Mouse (Mus musculus): ENCODE results near the gene Cptp.
A peak's percentile ranks its signal among the peaks of the same experiment; 100 is the strongest.

The Cptp gene

GRCm38 (mm10) chr4:155886330-155886729, 17.1 kb upstream of the Cptp start:
- no peak for DNase-seq

- DNase-seq = no peak
Observed at GRCm38 (mm10) chr4:155883587-155883986, 14.3 kb upstream of the Cptp start.

GRCm38 (mm10) chr4:155871404-155871803, 2.2 kb upstream of the Cptp start:
- DNase-seq = no peak

- DNase-seq = peak; percentile 53
Observed at GRCm38 (mm10) chr4:155868614-155869298, 484 bp downstream of the Cptp start.

GRCm38 (mm10) chr4:155863001-155863400, 6.2 kb downstream of the Cptp start, which contains the start of gene Tas1r3:
Gene Tas1r3 (minus strand): TSS chr4:155863362.
- DNase-seq = no peak

GRCm38 (mm10) chr4:155861787-155862186, 7.5 kb downstream of the Cptp start:
- no peak for DNase-seq

- DNase-seq = no peak
Observed at GRCm38 (mm10) chr4:155859318-155859717, 9.9 kb downstream of the Cptp start.

- DNase-seq = no peak
Observed at GRCm38 (mm10) chr4:155856881-155857280, 12.4 kb downstream of the Cptp start.

- DNase-seq = no peak
Observed at GRCm38 (mm10) chr4:155856071-155856470, 13.2 kb downstream of the Cptp start.

- DNase-seq = no peak
Observed at GRCm38 (mm10) chr4:155854991-155855390, 14.2 kb downstream of the Cptp start.

GRCm38 (mm10) chr4:155853421-155853820, 15.8 kb downstream of the Cptp start:
- no peak for DNase-seq

- DNase-seq = peak; percentile 78
Observed at GRCm38 (mm10) chr4:155851951-155852411, 17.3 kb downstream of the Cptp start.

GRCm38 (mm10) chr4:155851368-155851767, 17.9 kb downstream of the Cptp start:
- no peak for DNase-seq

GRCm38 (mm10) chr4:155849792-155850451, 19.3 kb downstream of the Cptp start:
- DNase-seq = peak; percentile 68

- DNase-seq = no peak
Observed at GRCm38 (mm10) chr4:155849391-155849790, 19.8 kb downstream of the Cptp start.

GRCm38 (mm10) chr4:155848434-155849095, 20.7 kb downstream of the Cptp start:
- peak; percentile 83 for DNase-seq

- DNase-seq = peak; percentile 73
Observed at GRCm38 (mm10) chr4:155847591-155848352, 21.5 kb downstream of the Cptp start.

GRCm38 (mm10) chr4:155846871-155847578, 22.2 kb downstream of the Cptp start, which contains the start of gene Dvl1:
Gene Dvl1 (plus strand): TSS chr4:155847402.
- peak; percentile 85 for DNase-seq

- DNase-seq = peak; percentile 77
Observed at GRCm38 (mm10) chr4:155843231-155843630, 26.0 kb downstream of the Cptp start.

- DNase-seq = no peak
Observed at GRCm38 (mm10) chr4:155841651-155842270, 27.5 kb downstream of the Cptp start.

- peak; percentile 77 for DNase-seq
Observed at GRCm38 (mm10) chr4:155841003-155841454, 28.2 kb downstream of the Cptp start.

Data from kidney, adult 11 months (tissue).